Mouse (Mus musculus) heart, embryonic 15.5 days (tissue): ENCODE measurements at regions not wholly inside any gene's neighbourhood (a gene's known extent, or its start where the extent isn't known, plus 50 kb on each side); places are given as distances from the start of the nearest gene placed in this dataset.
"Not testable (repeated sequence)": the region's sequence is repeated elsewhere in the genome, so short reads cannot be mapped to it uniquely, and the experiment has no call there.

ENCODE experiments used
- ATAC-seq: fragments of 200-750 bp; cut with Nextera tagmentation; replicated peaks from 2 replicates; pipeline ENCODE4 v1.8.0; 2017; ENCODE audit warnings: low read depth, moderate TSS enrichment; ENCODE audit not compliant: insufficient number of reproducible peaks, insufficient read depth, low FRiP score
- H3K27ac ChIP-seq: fragments of 300-500 bp; sonication (generic); 2 replicates; pipeline ENCODE4 v1.5.1; 2015; ENCODE audit warnings: mild to moderate bottlenecking, inconsistent platforms
- H3K27me3 ChIP-seq: fragments of 300-500 bp; sonication (generic); 2 replicates; pipeline ENCODE4 v1.6.1; 2015; ENCODE audit warnings: inconsistent platforms
- H3K36me3 ChIP-seq: fragments of 300-500 bp; sonication (generic); 2 replicates; pipeline ENCODE4 v1.6.1; 2015; ENCODE audit warnings: mild to moderate bottlenecking, inconsistent platforms
- H3K4me1 ChIP-seq: fragments of 300-500 bp; sonication (generic); replicated peaks from 2 replicates; pipeline ENCODE4 v1.6.1; 2015; ENCODE audit warnings: inconsistent platforms
- H3K4me2 ChIP-seq: fragments of 300-500 bp; sonication (generic); 2 replicates; pipeline ENCODE4 v1.6.1; 2015; ENCODE audit warnings: inconsistent platforms, mild to moderate bottlenecking, moderate library complexity
- H3K4me3 ChIP-seq: fragments of 300-500 bp; sonication (generic); 2 replicates; pipeline ENCODE4 v1.5.1; 2015; ENCODE audit warnings: mild to moderate bottlenecking, inconsistent platforms
- H3K9ac ChIP-seq: fragments of 300-500 bp; sonication (generic); 2 replicates; pipeline ENCODE4 v1.6.1; 2015; ENCODE audit warnings: mild to moderate bottlenecking, inconsistent platforms
- H3K9me3 ChIP-seq: fragments of 300-500 bp; sonication (generic); replicated peaks from 2 replicates; pipeline ENCODE4 v1.6.1; 2016; ENCODE audit warnings: inconsistent platforms
- WGBS: fragments of 180-500 bp; shearing (Covaris S2); methylation state at CpG from one replicate; pipeline ENCODE4 v1.1.7; 2015; ENCODE audit warnings: mixed read lengths; 5-methylcytosine and 5-hydroxymethylcytosine counted together

GRCm38 (mm10) chr6:18566934-18567333 lies 52.3 kb upstream of the Cttnbp2 start:
- not testable (repeated sequence) for H3K4me1 ChIP-seq, H3K36me3 ChIP-seq

GRCm38 (mm10) chr6:18569221-18569620 lies 54.6 kb upstream of the Cttnbp2 start:
- Histone ChIP-seq H3K9me3 (no peaks in the 10 kb centered on the region), H3K4me3 (no peak overlapping the region), H3K4me2 (no peak overlapping the region), H3K36me3 (no peaks in the 10 kb centered on the region), H3K27ac (no peak overlapping the region), H3K9ac (no peak overlapping the region), H3K4me1 (no peaks in the 10 kb centered on the region), H3K27me3 (no peaks in the 10 kb centered on the region)
- ATAC-seq: no peak
- 75% methylated on average over 2 of the region's 2 CpGs for WGBS

More at GRCm38 (mm10) chr6:18566934-18567333, 52.3 kb upstream of the Cttnbp2 start:
- 60% methylated on average over 2 of the region's 2 CpGs for WGBS
- not testable (repeated sequence) for H3K27ac ChIP-seq, H3K9ac ChIP-seq, ATAC-seq, H3K27me3 ChIP-seq, H3K4me2 ChIP-seq, H3K4me3 ChIP-seq, H3K9me3 ChIP-seq

GRCm38 (mm10) chr6:18578501-18578900 lies 63.9 kb upstream of the Cttnbp2 start:
- no peak for ATAC-seq
- H3K27ac ChIP-seq: no peak overlapping the region
- no peak overlapping the region for H3K4me3 ChIP-seq
- H3K4me2 ChIP-seq: no peak overlapping the region
- no peaks in the 10 kb centered on the region for H3K36me3 ChIP-seq
- no peaks in the 10 kb centered on the region for H3K9me3 ChIP-seq
- H3K9ac ChIP-seq: no peak overlapping the region
- no peaks in the 10 kb centered on the region for H3K4me1 ChIP-seq
- H3K27me3 ChIP-seq: no peaks in the 10 kb centered on the region

- no peak overlapping the region for H3K9ac ChIP-seq
- H3K4me2 ChIP-seq: no peak overlapping the region
- H3K27me3 ChIP-seq: no peaks in the 10 kb centered on the region
- no peaks in the 10 kb centered on the region for H3K36me3 ChIP-seq
- no peaks in the 10 kb centered on the region for H3K4me1 ChIP-seq
- ATAC-seq: no peak
- no peak overlapping the region for H3K27ac ChIP-seq
- H3K4me3 ChIP-seq: no peak overlapping the region
- no peaks in the 10 kb centered on the region for H3K9me3 ChIP-seq
Observed at GRCm38 (mm10) chr6:18589436-18589835, 74.8 kb upstream of the Cttnbp2 start.

- no peaks in the 10 kb centered on the region for H3K4me1 ChIP-seq
- H3K4me3 ChIP-seq: no peak overlapping the region
- WGBS: 85% methylated on average over 5 of the region's 5 CpGs
- no peaks in the 10 kb centered on the region for H3K9me3 ChIP-seq
- no peak for ATAC-seq
- H3K27me3 ChIP-seq: no peaks in the 10 kb centered on the region
- no peaks in the 10 kb centered on the region for H3K36me3 ChIP-seq
- no peak overlapping the region for H3K9ac ChIP-seq
- no peak overlapping the region for H3K4me2 ChIP-seq
- no peak overlapping the region for H3K27ac ChIP-seq
Observed at GRCm38 (mm10) chr6:18596680-18597079, 82.0 kb upstream of the Cttnbp2 start.

GRCm38 (mm10) chr6:18599626-18600025 lies 85.0 kb upstream of the Cttnbp2 start:
- Histone ChIP-seq H3K27me3 (no peaks in the 10 kb centered on the region), H3K27ac (no peak overlapping the region), H3K4me3 (no peak overlapping the region), H3K4me2 (no peak overlapping the region), H3K9me3 (no peaks in the 10 kb centered on the region), H3K9ac (no peak overlapping the region), H3K4me1 (peaks cover 10% of the 10 kb centered on the region), H3K36me3 (no peaks in the 10 kb centered on the region)
- no peak for ATAC-seq
- 64% methylated on average over 4 of the region's 4 CpGs for WGBS

- Histone ChIP-seq H3K4me1 (peaks cover 10% of the 10 kb centered on the region), H3K27ac (no peak overlapping the region), H3K27me3 (no peaks in the 10 kb centered on the region), H3K36me3 (no peaks in the 10 kb centered on the region), H3K4me3 (no peak overlapping the region), H3K4me2 (peak overlapping the region; percentile 44), H3K9ac (no peak overlapping the region), H3K9me3 (no peaks in the 10 kb centered on the region)
- WGBS: 11% methylated on average over 7 of the region's 7 CpGs
- peak; percentile 78 for ATAC-seq
Observed at GRCm38 (mm10) chr6:18601926-18602325, 87.3 kb upstream of the Cttnbp2 start.

- no peak overlapping the region for H3K4me2 ChIP-seq
- H3K27me3 ChIP-seq: no peaks in the 10 kb centered on the region
- H3K27ac ChIP-seq: no peak overlapping the region
- 80% methylated on average over 6 of the region's 6 CpGs for WGBS
- no peaks in the 10 kb centered on the region for H3K4me1 ChIP-seq
- H3K9me3 ChIP-seq: no peaks in the 10 kb centered on the region
- no peaks in the 10 kb centered on the region for H3K36me3 ChIP-seq
- H3K9ac ChIP-seq: no peak overlapping the region
- H3K4me3 ChIP-seq: no peak overlapping the region
- no peak for ATAC-seq
Observed at GRCm38 (mm10) chr6:18621372-18622262, 107.0 kb upstream of the Cttnbp2 start.

- Histone ChIP-seq H3K4me3 (no peak overlapping the region), H3K4me2 (no peak overlapping the region), H3K9ac (no peak overlapping the region), H3K27me3 (no peaks in the 10 kb centered on the region), H3K9me3 (no peaks in the 10 kb centered on the region), H3K4me1 (no peaks in the 10 kb centered on the region), H3K27ac (no peak overlapping the region), H3K36me3 (no peaks in the 10 kb centered on the region)
- WGBS: 53% methylated on average over 1 of the region's 1 CpGs
- ATAC-seq: no peak
Observed at GRCm38 (mm10) chr6:18628591-18628990, 113.9 kb upstream of the Cttnbp2 start.

- Histone ChIP-seq H3K4me2 (no peak overlapping the region), H3K4me3 (no peak overlapping the region), H3K27me3 (no peaks in the 10 kb centered on the region), H3K36me3 (no peaks in the 10 kb centered on the region), H3K9me3 (no peaks in the 10 kb centered on the region), H3K9ac (no peak overlapping the region), H3K27ac (no peak overlapping the region), H3K4me1 (no peaks in the 10 kb centered on the region)
- WGBS: 79% methylated on average over 2 of the region's 2 CpGs
- ATAC-seq: no peak
Observed at GRCm38 (mm10) chr6:18633540-18634200, 119.0 kb upstream of the Cttnbp2 start.

- Histone ChIP-seq H3K9ac (no peak overlapping the region), H3K36me3 (no peaks in the 10 kb centered on the region), H3K27ac (no peak overlapping the region), H3K4me2 (no peak overlapping the region), H3K4me3 (no peak overlapping the region), H3K27me3 (no peaks in the 10 kb centered on the region), H3K4me1 (no peaks in the 10 kb centered on the region), H3K9me3 (no peaks in the 10 kb centered on the region)
- 38% methylated on average over 3 of the region's 3 CpGs for WGBS
- ATAC-seq: no peak
Observed at GRCm38 (mm10) chr6:18639712-18640383, 125.2 kb upstream of the Cttnbp2 start.
